Mouse (Mus musculus): ENCODE measurements at regions not wholly inside any gene's neighbourhood (a gene's known extent, or its start where the extent isn't known, plus 50 kb on each side); places are given as distances from the start of the nearest gene placed in this dataset.

- Histone ChIP-seq H3K9me3 (peaks cover 14% of the 10 kb centered on the region), H3K4me1 (replicated peaks) (no peaks in the 10 kb centered on the region), H3K4me3 (no peak overlapping the region; the same call in 1 of the 2 replicates), H3K27me3 (ENCODE audit: insufficient read depth, poor library complexity, severe bottlenecking) (no peaks in the 10 kb centered on the region), H3K36me3 (no peaks in the 10 kb centered on the region), H3K27ac (peak overlapping the region; percentile 76)
- 49% methylated on average over 6 of the region's 6 CpGs for WGBS
- DNase-seq (ENCODE audit: low spot score) = peak; percentile 34
These were observed 406.2 kb upstream of the Ndn start for GRCm38 (mm10) chr7:61939971-61940705.

GRCm38 (mm10) chr7:61982203-61982932 lies 364.0 kb upstream of the Ndn start:
- WGBS = 50% methylated on average over 2 of the region's 2 CpGs
- H3K27me3 ChIP-seq (ENCODE audit: insufficient read depth, poor library complexity, severe bottlenecking) = no peaks in the 10 kb centered on the region
- peaks cover 4% of the 10 kb centered on the region; the same call in 1 of the 2 replicates for H3K9me3 ChIP-seq
- DNase-seq (ENCODE audit: low spot score) = no peak
- H3K4me3 ChIP-seq = no peak overlapping the region
- no peak overlapping the region for H3K27ac ChIP-seq
- no peaks in the 10 kb centered on the region for H3K4me1 ChIP-seq (replicated peaks)
- no peaks in the 10 kb centered on the region for H3K36me3 ChIP-seq

- H3K36me3 ChIP-seq = no peaks in the 10 kb centered on the region
- no peak overlapping the region for H3K4me3 ChIP-seq
- peaks cover 19% of the 10 kb centered on the region; the same call in 1 of the 2 replicates for H3K9me3 ChIP-seq
- H3K27ac ChIP-seq = no peak overlapping the region
- no peaks in the 10 kb centered on the region for H3K27me3 ChIP-seq (ENCODE audit: insufficient read depth, poor library complexity, severe bottlenecking)
- H3K4me1 ChIP-seq (replicated peaks) = no peaks in the 10 kb centered on the region
- DNase-seq (ENCODE audit: low spot score) = no peak
- WGBS = 79% methylated on average over 3 of the region's 3 CpGs
These were observed 319.7 kb upstream of the Ndn start for GRCm38 (mm10) chr7:62026635-62027034.

GRCm38 (mm10) chr7:62045743-62046451 lies 300.5 kb upstream of the Ndn start:
- H3K4me3 ChIP-seq = no peak overlapping the region
- peaks cover 5% of the 10 kb centered on the region; the same call in 1 of the 2 replicates for H3K9me3 ChIP-seq
- no peaks in the 10 kb centered on the region for H3K27me3 ChIP-seq (ENCODE audit: insufficient read depth, poor library complexity, severe bottlenecking)
- no peaks in the 10 kb centered on the region for H3K4me1 ChIP-seq (replicated peaks)
- no peaks in the 10 kb centered on the region for H3K36me3 ChIP-seq
- H3K27ac ChIP-seq = no peak overlapping the region
- DNase-seq (ENCODE audit: low spot score) = no peak
- WGBS = 66% methylated on average over 3 of the region's 3 CpGs

- H3K4me3 ChIP-seq = no peak overlapping the region
- H3K36me3 ChIP-seq = no peaks in the 10 kb centered on the region
- no peak for DNase-seq (ENCODE audit: low spot score)
- H3K27me3 ChIP-seq (ENCODE audit: insufficient read depth, poor library complexity, severe bottlenecking) = no peaks in the 10 kb centered on the region
- no peak overlapping the region for H3K27ac ChIP-seq
- H3K9me3 ChIP-seq = peaks cover 5% of the 10 kb centered on the region; the same call in 1 of the 2 replicates
- no peaks in the 10 kb centered on the region for H3K4me1 ChIP-seq (replicated peaks)
- WGBS = 85% methylated on average over 2 of the region's 2 CpGs
These were observed 299.9 kb upstream of the Ndn start for GRCm38 (mm10) chr7:62046452-62046809.

GRCm38 (mm10) chr7:62078607-62079006 lies 267.8 kb upstream of the Ndn start:
- DNase-seq (ENCODE audit: low spot score) = no peak
- no peaks in the 10 kb centered on the region for H3K4me1 ChIP-seq (replicated peaks)
- H3K36me3 ChIP-seq = no peaks in the 10 kb centered on the region
- H3K9me3 ChIP-seq = peaks cover 22% of the 10 kb centered on the region
- no peak overlapping the region for H3K4me3 ChIP-seq
- WGBS = 84% methylated on average over 1 of the region's 1 CpGs
- no peaks in the 10 kb centered on the region for H3K27me3 ChIP-seq (ENCODE audit: insufficient read depth, poor library complexity, severe bottlenecking)
- no peak overlapping the region for H3K27ac ChIP-seq

- no peaks in the 10 kb centered on the region for H3K27me3 ChIP-seq (ENCODE audit: insufficient read depth, poor library complexity, severe bottlenecking)
- H3K9me3 ChIP-seq = 0 out of 2 replicates have a peak, but pooled peaks cover 5% of the 10 kb centered on the region
- no peaks in the 10 kb centered on the region for H3K4me1 ChIP-seq (replicated peaks)
- no peak overlapping the region for H3K4me3 ChIP-seq
- no peak for DNase-seq (ENCODE audit: low spot score)
- no peak overlapping the region for H3K27ac ChIP-seq
- H3K36me3 ChIP-seq = no peaks in the 10 kb centered on the region
These were observed 261.1 kb upstream of the Ndn start for GRCm38 (mm10) chr7:62085120-62085849.
